Mouse (Mus musculus) v-Abl transformed pro-B cells (cell line): ENCODE data around the gene Cd209f.
"Not testable (repeated sequence)": the region's sequence is repeated elsewhere in the genome, so short reads cannot be mapped to it uniquely, and the experiment has no call there.

Source experiments
- in situ Hi-C, 2 experiments: fragments of 400-800 bp; cut with MboI; formaldehyde crosslinking; loops; one replicate each; pipeline ENCODE4 v1.15.1; 2025; ENCODE audit not compliant: unreplicated experiment in 2 of 2

Cd209f gene

GRCm38 (mm10) chr8:4105735-4106134, at the start of gene Cd209f:
Gene Cd209f (minus strand): TSS chr8:4105835.
- in situ Hi-C loops, result not testable (repeated sequence)

DNA sequence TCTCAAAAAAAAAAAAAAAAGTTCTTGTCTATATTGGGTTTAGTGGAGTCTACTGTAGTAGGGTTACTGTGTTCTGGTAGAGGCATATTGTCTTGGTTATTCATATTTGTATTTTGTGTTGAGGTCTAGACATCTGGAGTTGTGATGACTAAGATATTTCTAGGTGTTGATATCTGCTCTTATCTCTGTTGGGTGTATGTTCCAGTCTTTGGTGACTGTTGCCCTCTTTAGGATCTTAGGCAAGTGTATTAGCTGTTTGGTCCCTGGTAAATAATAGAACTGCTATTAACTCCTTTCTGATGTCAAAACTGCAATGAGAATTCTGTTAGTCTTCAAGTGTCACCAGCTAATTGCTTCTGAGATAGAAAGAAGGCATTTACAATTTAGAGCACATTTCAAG, 49.2 kb upstream of the Cd209f start:
- in situ Hi-C loops, result loop anchor here (25.0 kb wide), 1 partner anchor 632 kb away; the partner anchor contains the start of gene Shcbp1 (in 2 of the 2)

GRCm38 (mm10) chr8:4147272-4147671, 41.6 kb upstream of the Cd209f start:
- in situ Hi-C loops, result loop anchor here (10.0 to 25.0 kb wide), 3 partner anchors 368 to 435 kb away; partner anchors contain the start of gene Clec4g (in 2 of the 2)

GRCm38 (mm10) chr8:4141721-4142120, 36.1 kb upstream of the Cd209f start:
- in situ Hi-C loops, result loop anchor here (5.0 to 25.0 kb wide), 6 partner anchors 116 to 429 kb away; partner anchors contain the start of genes Clec4g (in 2 of the 2) and Ctxn1 (in 1 of the 2)

DNA sequence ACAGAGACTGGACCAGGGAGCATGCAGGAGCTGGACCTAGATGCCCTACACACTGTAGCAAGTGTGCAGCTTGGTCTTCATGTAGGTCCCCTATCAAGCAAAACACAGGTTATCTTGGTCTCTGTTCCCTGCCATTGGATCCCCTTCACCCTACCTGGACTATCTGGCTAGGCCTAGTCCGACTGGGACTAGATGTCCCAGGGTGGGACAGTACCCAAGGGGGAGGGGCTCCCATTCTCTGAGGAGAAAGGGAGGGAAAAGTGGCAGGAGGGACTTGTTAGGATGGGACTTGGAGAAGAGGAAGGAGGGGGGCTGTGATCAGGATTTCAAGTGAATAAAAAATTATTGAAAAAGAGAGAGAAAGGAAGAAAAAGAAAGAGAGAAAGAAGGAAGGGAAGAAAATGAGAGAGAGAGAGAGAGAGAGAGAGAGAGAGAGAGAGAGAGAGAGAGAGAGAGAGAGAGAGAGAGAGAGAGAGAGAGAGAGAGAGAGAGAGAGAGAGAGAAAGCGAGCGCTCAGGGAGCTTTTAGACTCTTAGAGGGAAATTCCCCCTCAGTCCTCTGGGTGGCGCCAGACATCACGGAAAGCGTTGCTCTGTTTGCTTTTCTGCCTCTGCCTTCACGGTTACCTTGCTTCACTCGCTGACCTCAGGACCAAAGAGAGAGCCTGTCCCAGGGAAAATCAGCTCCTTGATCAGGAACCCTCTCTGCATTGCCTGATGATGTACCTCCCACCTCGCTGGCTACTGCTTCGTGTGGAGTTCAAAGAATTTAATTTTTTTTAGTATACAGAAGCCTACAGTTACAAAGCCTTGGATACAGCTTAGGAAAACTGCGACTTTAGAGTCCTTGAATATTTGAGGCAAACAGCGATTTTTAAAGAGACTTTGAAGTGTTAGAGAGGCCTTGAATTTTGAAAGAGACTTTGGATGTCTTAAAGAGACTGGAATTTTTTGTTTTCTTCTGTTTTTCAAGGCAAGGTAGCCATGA, 34.3 kb upstream of the Cd209f start:
- in situ Hi-C loops, result loop anchor here (5.0 to 25.0 kb wide), 6 partner anchors 117 to 428 kb away; partner anchors contain the start of genes Clec4g (in 2 of the 2) and Ctxn1 (in 1 of the 2)

- in situ Hi-C loops, result loop anchor here in 1 of 2 experiments (25.0 kb wide), 1 partner anchor 421 kb away; the partner anchor contains the start of gene Clec4g
These were observed 28.2 kb upstream of the Cd209f start, which contains the start of gene Cd209g for GRCm38 (mm10) chr8:4133798-4134197. Gene Cd209g (plus strand): TSS chr8:4134098.

GRCm38 (mm10) chr8:4088514-4088913, 17.1 kb downstream of the Cd209f start:
- in situ Hi-C loops, result not testable (repeated sequence)

GRCm38 (mm10) chr8:4087180-4087722, 18.4 kb downstream of the Cd209f start:
- in situ Hi-C loops, result not testable (repeated sequence)
